Mouse (Mus musculus) myocyte (in vitro differentiated cells): ENCODE measurements around the gene Esrrg.

Source experiments
- CEBPB ChIP-seq: IDR thresholded peaks from 2 replicates; pipeline ENCODE4 v1.6.1; 2011; ENCODE audit warnings: mild to moderate bottlenecking, moderate library complexity; ENCODE audit not compliant: poor library complexity, insufficient read depth, severe bottlenecking
- E2F4 ChIP-seq: IDR thresholded peaks from one replicate; pipeline ENCODE4 v1.6.1; 2011; ENCODE audit warnings: mild to moderate bottlenecking, control low read depth, moderate library complexity; ENCODE audit not compliant: insufficient read depth
- MAX ChIP-seq: IDR thresholded peaks from one replicate; pipeline ENCODE4 v1.6.1; 2011; ENCODE audit warnings: low read depth, mild to moderate bottlenecking, control low read depth
- POLR2A ChIP-seq: IDR thresholded peaks from one replicate; pipeline ENCODE4 v1.6.1; 2011; ENCODE audit warnings: low read depth, mild to moderate bottlenecking, control low read depth, moderate library complexity; ENCODE audit not compliant: insufficient read length
- POLR2AphosphoS2 ChIP-seq: IDR thresholded peaks from one replicate; pipeline ENCODE4 v1.6.1; 2011; ENCODE audit warnings: low read depth, control low read depth; ENCODE audit not compliant: insufficient read length
- TCF3 ChIP-seq: IDR thresholded peaks from one replicate; pipeline ENCODE4 v1.6.1; 2011; ENCODE audit warnings: low read depth, control low read depth; ENCODE audit not compliant: insufficient read length
- USF1 ChIP-seq: IDR thresholded peaks from one replicate; pipeline ENCODE4 v1.6.1; 2011; ENCODE audit warnings: low read depth, mild to moderate bottlenecking, control low read depth, moderate library complexity

GRCm38 (mm10) chr1:187765577-187765976 lies 157.0 kb downstream of the Esrrg start:
- no peak for TF ChIP-seq USF1
- TF ChIP-seq POLR2A: no peak
- TF ChIP-seq POLR2AphosphoS2: no peak
- no peak for TF ChIP-seq E2F4
- TF ChIP-seq MAX: no peak
- TF ChIP-seq CEBPB: no peak
- no peak for TF ChIP-seq TCF3
